Mouse (Mus musculus): Measurements from ENCODE around the gene Ppm1e. TPM values are rescaled to one million over a fixed set of nuclear protein-coding genes. Genes with fewer than 3 reads are reported as not detected.

The Ppm1e gene
- polyA plus RNA-seq, 1 experiment from 2014 or later = 2.9 TPM

- no peak overlapping the region for H3K4me2 ChIP-seq
- 74% methylated on average over 4 of the region's 4 CpGs for WGBS (ENCODE audit: insufficient replicate concordance)
- no peak for ATAC-seq
- H3K27me3 ChIP-seq (replicated peaks) = no peaks in the 10 kb centered on the region
- H3K9ac ChIP-seq = no peak overlapping the region
- no peak overlapping the region for H3K4me3 ChIP-seq
- H3K9me3 ChIP-seq (replicated peaks) = no peaks in the 10 kb centered on the region
- H3K4me1 ChIP-seq = 0 out of 2 replicates have a peak, but pooled peaks cover 2% of the 10 kb centered on the region
- no peak overlapping the region for H3K27ac ChIP-seq
- peaks cover 2% of the 10 kb centered on the region; the same call in 1 of the 2 replicates for H3K36me3 ChIP-seq
Measured at GRCm38 (mm10) chr11:87246107-87246651, 112.6 kb downstream of the Ppm1e start.

DNA sequence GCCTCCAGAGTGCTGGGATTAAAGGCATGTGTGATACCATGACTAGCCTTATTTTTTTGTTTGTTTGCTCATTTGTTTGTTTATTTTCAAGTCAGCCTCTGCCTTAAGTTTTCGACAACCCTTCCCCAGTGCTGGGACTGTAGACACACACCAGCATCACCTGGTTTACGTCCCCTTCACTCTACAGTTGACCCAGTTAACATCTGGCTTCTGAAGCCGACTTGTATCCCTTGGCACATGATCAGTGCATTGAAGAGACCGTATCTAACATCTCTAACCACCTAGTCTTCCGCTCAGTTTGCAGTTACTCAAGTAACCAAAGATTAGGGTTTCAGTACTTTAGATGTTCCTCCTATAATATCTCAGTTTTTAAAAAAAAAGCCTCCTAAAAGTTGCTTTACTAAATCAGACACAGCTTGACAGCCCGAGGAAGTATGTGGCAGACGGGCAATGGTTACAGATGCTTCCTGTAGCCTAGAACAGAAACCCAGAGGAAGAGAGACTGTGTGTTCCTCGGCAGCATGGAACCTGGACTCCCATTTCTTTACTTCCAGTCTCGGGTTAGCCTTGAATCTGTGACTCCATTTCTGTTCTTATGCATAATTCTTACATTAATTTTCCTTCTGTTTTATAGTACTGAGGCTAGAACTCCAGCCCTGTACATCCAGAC is 113.5 kb downstream of the Ppm1e start:
- H3K27ac ChIP-seq = no peak overlapping the region
- H3K4me1 ChIP-seq = 0 out of 2 replicates have a peak, but pooled peaks cover 4% of the 10 kb centered on the region
- H3K9ac ChIP-seq = no peak overlapping the region
- no peak for ATAC-seq
- peaks cover 8% of the 10 kb centered on the region; the same call in 1 of the 2 replicates for H3K36me3 ChIP-seq
- 57% methylated on average over 9 of the region's 9 CpGs for WGBS (ENCODE audit: insufficient replicate concordance)
- no peaks in the 10 kb centered on the region for H3K27me3 ChIP-seq (replicated peaks)
- H3K9me3 ChIP-seq (replicated peaks) = no peaks in the 10 kb centered on the region
- no peak overlapping the region for H3K4me2 ChIP-seq
- no peak overlapping the region for H3K4me3 ChIP-seq

DNA sequence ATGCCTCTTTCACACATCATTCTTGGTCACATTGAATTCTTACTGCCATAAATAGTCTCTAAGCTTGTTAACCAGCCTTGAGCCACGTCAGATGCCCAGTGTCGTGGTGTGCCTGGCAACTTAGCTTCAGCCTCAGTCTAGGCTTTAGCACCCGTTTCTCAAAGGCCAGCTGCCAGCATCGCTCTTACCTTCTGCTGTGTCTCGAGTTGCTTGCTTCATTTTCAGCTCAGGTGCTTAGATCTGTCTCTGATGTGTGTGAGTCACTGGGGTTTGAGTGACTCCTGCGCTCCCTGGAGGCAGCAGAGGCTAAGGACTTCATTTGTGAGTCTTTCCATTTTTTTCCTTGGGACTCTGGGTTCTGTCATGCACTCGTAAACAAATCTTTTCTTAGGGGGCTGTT is 117.6 kb downstream of the Ppm1e start:
- Histone ChIP-seq H3K36me3 (peaks cover 22% of the 10 kb centered on the region), H3K27ac (no peak overlapping the region), H3K9ac (no peak overlapping the region), H3K4me1 (0 out of 2 replicates have a peak, but pooled peaks cover 7% of the 10 kb centered on the region), H3K9me3 (replicated peaks) (no peaks in the 10 kb centered on the region), H3K4me3 (no peak overlapping the region), H3K27me3 (replicated peaks) (no peaks in the 10 kb centered on the region), H3K4me2 (no peak overlapping the region)
- ATAC-seq = no peak
- 76% methylated on average over 7 of the region's 7 CpGs for WGBS (ENCODE audit: insufficient replicate concordance)

DNA sequence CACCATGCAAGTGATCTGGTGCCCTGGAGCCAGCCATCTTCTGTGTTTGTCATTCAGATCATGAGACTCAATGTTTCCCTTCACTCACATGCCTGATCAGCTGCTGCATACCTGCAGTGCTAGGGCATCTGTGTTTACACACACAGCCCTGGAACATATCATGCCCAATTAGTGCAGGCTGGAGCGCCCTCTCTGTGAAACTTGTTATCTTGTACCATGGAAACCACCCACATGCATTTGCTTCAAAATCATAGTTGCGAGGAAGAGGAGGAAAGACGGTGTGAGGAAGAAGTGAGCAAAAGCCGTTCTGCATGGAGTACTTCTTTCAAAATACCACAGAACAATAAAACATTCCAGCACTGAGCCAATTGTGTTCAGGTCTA is 118.0 kb downstream of the Ppm1e start:
- Histone ChIP-seq H3K36me3 (peaks cover 22% of the 10 kb centered on the region), H3K9ac (no peak overlapping the region), H3K27me3 (replicated peaks) (no peaks in the 10 kb centered on the region), H3K27ac (no peak overlapping the region), H3K4me3 (no peak overlapping the region), H3K4me2 (no peak overlapping the region), H3K4me1 (0 out of 2 replicates have a peak, but pooled peaks cover 7% of the 10 kb centered on the region), H3K9me3 (replicated peaks) (no peaks in the 10 kb centered on the region)
- 82% methylated on average over 4 of the region's 4 CpGs for WGBS (ENCODE audit: insufficient replicate concordance)
- ATAC-seq = no peak

- WGBS (ENCODE audit: insufficient replicate concordance) = 72% methylated on average over 15 of the region's 15 CpGs
- no peak overlapping the region for H3K4me2 ChIP-seq
- H3K36me3 ChIP-seq = peaks cover 24% of the 10 kb centered on the region
- no peak overlapping the region for H3K9ac ChIP-seq
- no peak overlapping the region for H3K4me3 ChIP-seq
- H3K4me1 ChIP-seq = 0 out of 2 replicates have a peak, but pooled peaks cover 7% of the 10 kb centered on the region
- no peak for ATAC-seq
- H3K27ac ChIP-seq = no peak overlapping the region
- H3K27me3 ChIP-seq (replicated peaks) = no peaks in the 10 kb centered on the region
- no peaks in the 10 kb centered on the region for H3K9me3 ChIP-seq (replicated peaks)
Measured at GRCm38 (mm10) chr11:87240141-87240832, 118.5 kb downstream of the Ppm1e start.

GRCm38 (mm10) chr11:87238891-87239530 is 119.8 kb downstream of the Ppm1e start:
- no peak overlapping the region for H3K27ac ChIP-seq
- 84% methylated on average over 7 of the region's 7 CpGs for WGBS (ENCODE audit: insufficient replicate concordance)
- H3K27me3 ChIP-seq (replicated peaks) = no peaks in the 10 kb centered on the region
- no peak overlapping the region for H3K4me3 ChIP-seq
- no peak overlapping the region for H3K4me2 ChIP-seq
- no peak overlapping the region for H3K9ac ChIP-seq
- H3K4me1 ChIP-seq = 0 out of 2 replicates have a peak, but pooled peaks cover 5% of the 10 kb centered on the region
- ATAC-seq = no peak
- no peaks in the 10 kb centered on the region for H3K9me3 ChIP-seq (replicated peaks)
- peaks cover 36% of the 10 kb centered on the region for H3K36me3 ChIP-seq

GRCm38 (mm10) chr11:87235486-87235872 is 123.3 kb downstream of the Ppm1e start:
- Histone ChIP-seq H3K27me3 (replicated peaks) (no peaks in the 10 kb centered on the region), H3K9ac (no peak overlapping the region), H3K36me3 (peaks cover 50% of the 10 kb centered on the region), H3K4me2 (no peak overlapping the region), H3K9me3 (replicated peaks) (no peaks in the 10 kb centered on the region), H3K27ac (no peak overlapping the region), H3K4me3 (no peak overlapping the region), H3K4me1 (0 out of 2 replicates have a peak, but pooled peaks cover 5% of the 10 kb centered on the region)
- ATAC-seq = no peak
- 62% methylated on average over 5 of the region's 5 CpGs for WGBS (ENCODE audit: insufficient replicate concordance)

- Histone ChIP-seq H3K27me3 (replicated peaks) (no peaks in the 10 kb centered on the region), H3K36me3 (peaks cover 45% of the 10 kb centered on the region), H3K9me3 (replicated peaks) (no peaks in the 10 kb centered on the region), H3K4me1 (no peaks in the 10 kb centered on the region), H3K9ac (no peak overlapping the region), H3K4me2 (no peak overlapping the region), H3K4me3 (no peak overlapping the region), H3K27ac (no peak overlapping the region)
- ATAC-seq = no peak
- WGBS (ENCODE audit: insufficient replicate concordance) = 83% methylated on average over 12 of the region's 12 CpGs
Measured at GRCm38 (mm10) chr11:87234743-87235485, 123.9 kb downstream of the Ppm1e start.

DNA sequence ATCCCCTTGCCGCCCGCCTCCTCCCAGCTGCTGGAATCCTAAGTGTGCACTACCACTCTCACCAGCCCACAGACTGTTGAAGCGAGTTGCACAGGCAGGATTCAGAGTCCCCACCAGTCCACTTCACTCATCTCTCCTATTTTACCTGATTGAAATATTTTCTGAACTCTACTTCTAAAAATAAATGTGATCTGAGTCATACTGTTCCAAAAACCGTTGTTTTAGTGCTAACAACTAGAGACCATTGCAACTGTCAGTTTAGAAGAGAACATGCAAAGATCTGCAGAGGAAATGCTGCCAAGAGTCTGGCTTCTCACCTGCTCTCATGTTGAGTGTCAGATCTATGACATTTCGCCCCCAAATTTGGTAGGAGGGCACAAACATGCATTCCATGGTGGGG is 125.4 kb downstream of the Ppm1e start:
- H3K4me3 ChIP-seq = no peak overlapping the region
- no peaks in the 10 kb centered on the region for H3K9me3 ChIP-seq (replicated peaks)
- 79% methylated on average over 5 of the region's 5 CpGs for WGBS (ENCODE audit: insufficient replicate concordance)
- H3K4me2 ChIP-seq = no peak overlapping the region
- no peaks in the 10 kb centered on the region for H3K4me1 ChIP-seq
- H3K27me3 ChIP-seq (replicated peaks) = no peaks in the 10 kb centered on the region
- H3K36me3 ChIP-seq = peaks cover 47% of the 10 kb centered on the region
- ATAC-seq = no peak
- no peak overlapping the region for H3K27ac ChIP-seq
- H3K9ac ChIP-seq = no peak overlapping the region

DNA sequence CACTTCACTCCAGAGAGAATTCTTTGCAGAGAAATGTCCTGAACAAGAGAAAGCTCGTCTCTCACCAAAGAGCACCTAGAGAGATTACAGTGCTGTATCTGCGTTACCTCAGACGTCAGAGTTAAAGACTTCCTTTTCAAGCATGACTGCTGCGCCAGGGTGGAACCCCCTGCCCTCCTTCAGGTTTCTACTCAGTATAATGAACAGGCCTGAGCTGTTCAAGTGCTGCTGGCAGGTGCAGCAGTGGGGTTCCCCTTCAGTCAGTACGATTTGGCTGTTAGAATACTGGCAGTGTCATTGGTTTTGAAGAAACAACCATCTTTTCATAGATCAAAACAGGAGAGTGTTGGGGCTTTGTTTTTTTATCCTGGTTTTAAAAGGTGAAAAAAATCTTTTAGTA is 131.8 kb downstream of the Ppm1e start:
- Histone ChIP-seq H3K36me3 (peaks cover 51% of the 10 kb centered on the region), H3K27ac (no peak overlapping the region), H3K9ac (no peak overlapping the region), H3K9me3 (replicated peaks) (no peaks in the 10 kb centered on the region), H3K4me2 (no peak overlapping the region), H3K4me3 (no peak overlapping the region), H3K4me1 (no peaks in the 10 kb centered on the region), H3K27me3 (replicated peaks) (no peaks in the 10 kb centered on the region)
- no peak for ATAC-seq
- whole genome bisulfite sequencing (ENCODE audit: insufficient replicate concordance) = 76% methylated on average over 5 of the region's 5 CpGs

- no peak for ATAC-seq
- Histone ChIP-seq H3K4me2 (no peak overlapping the region), H3K4me1 (no peaks in the 10 kb centered on the region), H3K4me3 (no peak overlapping the region), H3K27me3 (replicated peaks) (no peaks in the 10 kb centered on the region), H3K9me3 (replicated peaks) (no peaks in the 10 kb centered on the region), H3K27ac (no peak overlapping the region), H3K9ac (no peak overlapping the region), H3K36me3 (peaks cover 65% of the 10 kb centered on the region)
- WGBS (ENCODE audit: insufficient replicate concordance) = 76% methylated on average over 3 of the region's 3 CpGs
Measured at GRCm38 (mm10) chr11:87222686-87223085, 136.1 kb downstream of the Ppm1e start.
